ENCODE assay signal across 8 mouse cellular contexts in the genomic region with DNA sequence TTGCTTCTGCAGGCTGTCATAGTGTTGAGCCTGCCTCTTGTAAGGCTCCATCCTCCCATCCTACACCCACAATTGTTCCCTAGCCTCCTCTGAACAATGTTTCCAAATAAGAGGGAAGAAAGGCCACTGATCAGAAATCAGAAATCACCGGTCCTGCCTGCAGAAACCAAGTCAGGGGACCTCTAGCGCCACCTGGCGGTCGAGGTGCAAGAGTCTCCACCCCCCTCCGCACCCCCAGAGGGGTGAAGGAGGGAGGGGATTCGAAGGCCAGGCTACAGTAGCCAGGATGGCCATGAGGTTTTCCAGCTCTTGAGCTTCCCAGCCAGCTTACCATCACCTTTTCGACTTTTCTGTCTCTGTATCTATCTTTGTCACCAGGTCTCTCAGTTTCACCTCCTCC. TPM values are rescaled to one million over a fixed set of nuclear protein-coding genes. Genes with fewer than 3 reads are reported as not detected.
DNase-seq lines count a peak whose midpoint lies in the region; ATAC-seq and TF ChIP-seq lines count a peak whose summit lies in the region.

No protein-coding gene starts in this region.

- ATAC-seq in forebrain, postnatal 0 days, result peak; percentile 62; the same call in 1 of the 2 replicates

- peaks cover 3% of the 10 kb centered on the region; the same call in 1 of the 2 replicates for H3K27me3 ChIP-seq in E14TG2a.4 (ENCODE audit: insufficient read depth, low read length)
- no peaks in the 10 kb centered on the region for H3K27me3 ChIP-seq in forebrain, postnatal 0 days (ENCODE audit: insufficient read depth, low read length)

- 9% methylated on average over 7 of the region's 7 CpGs for WGBS in forebrain, postnatal 0 days

- H3K9me3 ChIP-seq in E14TG2a.4 (ENCODE audit: low read length), result no peaks in the 10 kb centered on the region
- H3K9me3 ChIP-seq in forebrain, postnatal 0 days (ENCODE audit: low read length), result no peaks in the 10 kb centered on the region

- DNase-seq in B cell, adult 2 months, result peak; percentile 84 to 85
- peak; percentile 25 for DNase-seq in c-Kit-positive CD71-positive TER-119-negative erythroid progenitor cells, embryonic 14.5 days (ENCODE audit: low read depth)
- DNase-seq in forebrain, postnatal 0 days, result peak; percentile 81
- peak; percentile 66 to 73 for DNase-seq in kidney, postnatal 25 days
- DNase-seq in lung, postnatal 25 days (ENCODE audit: low spot score), result peak; percentile 35
- DNase-seq in right cerebral cortex, postnatal 4 days, result peak; percentile 85
- DNase-seq in yolk sac, embryonic 10.5 days (ENCODE audit: low spot score), result peak; percentile 16

- H3K36me3 ChIP-seq in E14TG2a.4 (ENCODE audit: insufficient read depth, low read length), result no peaks in the 10 kb centered on the region
- no peaks in the 10 kb centered on the region for H3K36me3 ChIP-seq in forebrain, postnatal 0 days (ENCODE audit: insufficient read depth)

- peak; percentile 94 for TF ChIP-seq CTCF in E14TG2a.4 (conservative IDR thresholded peaks at IDR 0.05; ENCODE audit: low read length)
- TF ChIP-seq CTCF in forebrain, postnatal 0 days (IDR thresholded peaks at IDR 0.05; ENCODE audit: low read depth), result peak; percentile 92

- H3K9ac ChIP-seq in forebrain, postnatal 0 days, result no peak overlapping the region

- no peak overlapping the region for H3K4me2 ChIP-seq in forebrain, postnatal 0 days (ENCODE audit: low read depth)

- no peaks in the 10 kb centered on the region for H3K4me1 ChIP-seq in E14TG2a.4 (replicated peaks; ENCODE audit: low read depth, low read length)
- no peaks in the 10 kb centered on the region for H3K4me1 ChIP-seq in forebrain, postnatal 0 days (ENCODE audit: insufficient read depth)

- H3K4me3 ChIP-seq in E14TG2a.4 (replicated peaks; ENCODE audit: low read length), result no peak overlapping the region
- no peak overlapping the region for H3K4me3 ChIP-seq in forebrain, postnatal 0 days (ENCODE audit: low read depth, low read length)

- H3K27ac ChIP-seq in forebrain, postnatal 0 days (ENCODE audit: low read depth, low read length), result no peak overlapping the region

RNA-seq across cellular contexts. Expression of a gene that starts 6.6 kb away (rescaled TPM):
- total RNA-seq in forebrain, postnatal 0 days (2014; rRNA removed), result 73.4 and 89.8 TPM in 2 replicates
- 64.5 and 78.3 TPM in 2 replicates for polyA plus RNA-seq in forebrain, postnatal 0 days (2015; fragmentation: Nextera tagmentation; extraction: Ambion mirVana)

RNA-seq across cellular contexts. Expression of a gene that starts 24.6 kb away (rescaled TPM):
- total RNA-seq in forebrain, postnatal 0 days (2014; rRNA removed), result 107 and 132 TPM in 2 replicates
- polyA plus RNA-seq in forebrain, postnatal 0 days (2015; fragmentation: Nextera tagmentation; extraction: Ambion mirVana), result 15.8 and 18.3 TPM in 2 replicates

Comparison
In these comparisons a context has a peak if more than half of its experiments do, and no peak if none do; other contexts are left out.
1. DNase-seq: peak in every context shown above with its lines; median percentile 85 in right cerebral cortex, postnatal 4 days; 84 in B cell, adult 2 months; 81 in forebrain, postnatal 0 days; 70 in kidney, postnatal 25 days; 35 in lung, postnatal 25 days; 25 in c-Kit-positive CD71-positive TER-119-negative erythroid progenitor cells, embryonic 14.5 days; 16 in yolk sac, embryonic 10.5 days.